Mouse (Mus musculus): ENCODE measurements around the gene Gm28635.

DNA sequence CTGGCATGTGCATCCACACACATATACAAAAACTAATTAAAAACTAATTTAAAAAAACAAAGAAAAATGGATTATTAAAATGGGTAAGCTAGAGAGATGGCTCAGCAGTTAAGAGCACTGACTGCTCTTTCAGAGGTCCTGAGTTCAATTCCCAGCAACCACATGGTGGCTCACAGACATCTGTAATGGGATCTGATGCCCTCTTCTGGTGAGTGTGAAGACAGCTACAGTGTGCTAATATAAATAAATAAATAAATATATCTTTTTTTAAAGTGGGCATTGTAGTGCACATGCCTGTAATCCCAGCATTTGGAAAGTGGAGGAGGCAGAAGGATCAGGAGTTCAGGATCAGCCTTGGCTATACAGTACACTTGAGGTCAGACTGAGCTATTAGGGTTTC is 24.5 kb downstream of the Gm28635 start:
- TF ChIP-seq CTCF (IDR thresholded peaks at IDR 0.05; ENCODE audit: control insufficient read depth, insufficient read depth, low read length): no peak
- TF ChIP-seq POLR2A (IDR thresholded peaks at IDR 0.05; ENCODE audit: borderline replicate concordance, control insufficient read depth, low read depth, low read length): no peak
